Mouse (Mus musculus): Measurements from ENCODE around the gene Ddx39b. TPM values are rescaled to one million over a fixed set of nuclear protein-coding genes. Genes with fewer than 3 reads are reported as not detected.

Gene Ddx39b
- polyA plus RNA-seq, 1 experiment = 304 TPM

DNA sequence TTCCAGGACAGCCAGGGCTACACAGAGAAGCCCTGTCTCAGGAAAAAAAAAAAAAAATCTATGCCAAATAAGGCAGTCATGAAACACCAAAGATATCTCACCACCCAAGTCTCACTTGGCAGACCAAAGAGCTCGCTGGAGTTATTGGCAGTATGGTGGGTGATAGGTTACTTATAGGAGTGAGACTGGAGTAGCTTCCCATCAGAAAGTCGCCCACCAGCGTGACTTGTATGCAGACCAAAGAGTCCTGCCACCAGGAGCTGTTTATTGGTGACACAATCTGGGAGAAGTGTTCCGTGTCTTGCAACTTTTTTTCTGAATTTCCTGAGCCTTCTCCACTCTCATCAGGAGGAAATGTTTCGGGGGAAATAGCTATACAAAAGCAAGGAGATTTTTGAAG is 1.8 kb upstream of the Ddx39b start:
- TF ChIP-seq CTCF (IDR thresholded peaks at IDR 0.05; ENCODE audit: insufficient read depth, low read length) (no peak), POLR2A (IDR thresholded peaks at IDR 0.05; ENCODE audit: borderline replicate concordance, extremely low read depth, low read depth, low read length) (no peak)
- peaks cover 13% of the 10 kb centered on the region for H3K4me1 ChIP-seq (ENCODE audit: control insufficient read depth, insufficient read depth, low read length)
- WGBS = 71% methylated on average over 5 of the region's 5 CpGs
- no peak for DNase-seq
- H3K4me3 ChIP-seq (replicated peaks; ENCODE audit: extremely low read depth, low read depth, low read length) = no peak overlapping the region

GRCm38 (mm10) chr17:35240384-35241304 is 902 bp upstream of the Ddx39b start:
- WGBS = 21% methylated on average over 12 of the region's 12 CpGs
- no peak for TF ChIP-seq POLR2A (IDR thresholded peaks at IDR 0.05; ENCODE audit: borderline replicate concordance, extremely low read depth, low read depth, low read length)
- TF ChIP-seq CTCF (IDR thresholded peaks at IDR 0.05; ENCODE audit: insufficient read depth, low read length) = no peak
- peaks cover 13% of the 10 kb centered on the region for H3K4me1 ChIP-seq (ENCODE audit: control insufficient read depth, insufficient read depth, low read length)
- peak overlapping the region; percentile 48 for H3K4me3 ChIP-seq (replicated peaks; ENCODE audit: extremely low read depth, low read depth, low read length)
- no peak for DNase-seq

DNA sequence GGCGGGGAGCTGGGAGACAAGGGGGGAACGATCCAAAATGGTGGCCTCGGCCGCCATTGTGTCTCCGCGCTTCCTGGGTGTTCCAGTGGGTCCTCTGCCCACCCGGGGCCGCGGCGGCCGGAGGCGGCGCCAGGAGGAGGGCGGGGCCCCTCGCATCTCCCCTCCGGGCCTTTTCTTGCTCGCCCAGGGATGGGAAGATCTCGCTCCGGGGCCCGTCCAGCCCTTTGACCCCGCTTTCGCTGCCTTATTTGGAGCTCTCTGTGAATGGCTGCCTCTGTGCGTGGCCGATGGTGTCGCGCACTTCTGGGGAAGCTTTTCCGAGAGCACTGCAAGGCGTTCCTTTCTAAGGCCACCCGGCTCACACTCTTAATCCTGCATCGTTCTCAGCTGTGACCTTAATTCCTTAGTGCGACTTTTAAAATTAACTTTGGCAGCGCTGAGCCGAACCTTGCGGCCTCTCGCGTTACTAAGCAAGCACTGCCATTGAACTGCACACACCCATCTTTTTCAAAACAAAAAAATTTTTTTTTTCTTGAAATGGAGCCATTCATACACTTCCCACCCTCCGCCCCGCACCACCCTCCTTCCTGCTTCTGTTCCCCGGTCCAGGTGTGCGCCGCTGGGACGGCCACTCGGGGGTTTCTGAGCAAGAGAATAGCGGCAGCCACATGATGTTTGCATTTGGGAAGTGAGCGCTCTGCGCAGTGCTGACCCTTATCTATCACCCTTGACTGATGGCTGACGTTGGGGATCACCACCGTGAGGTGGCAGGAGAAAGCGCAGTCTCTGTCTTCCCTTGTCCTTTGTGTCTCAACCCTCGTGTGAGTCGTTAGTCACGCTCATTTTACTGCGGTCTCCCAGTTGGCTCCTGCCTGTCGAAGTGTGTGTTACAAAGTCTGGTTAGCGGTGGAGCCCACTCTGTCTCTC is 732 bp downstream of the Ddx39b start:
- H3K4me3 ChIP-seq (replicated peaks; ENCODE audit: extremely low read depth, low read depth, low read length) = peak overlapping the region; percentile 77
- under 1% methylated on average over 55 of the region's 55 CpGs for WGBS
- TF ChIP-seq POLR2A (IDR thresholded peaks at IDR 0.05; ENCODE audit: borderline replicate concordance, extremely low read depth, low read depth, low read length) = peak; percentile 46; the same call in 1 of the 2 replicates
- 0 out of 2 replicates have a peak, but pooled peaks have one; percentile 14 for TF ChIP-seq CTCF (IDR thresholded peaks at IDR 0.05; ENCODE audit: insufficient read depth, low read length)
- peaks cover 13% of the 10 kb centered on the region for H3K4me1 ChIP-seq (ENCODE audit: control insufficient read depth, insufficient read depth, low read length)
- DNase-seq = no peak

- WGBS = 2% methylated on average over 16 of the region's 16 CpGs
- Histone ChIP-seq H3K4me1 (ENCODE audit: control insufficient read depth, insufficient read depth, low read length) (peaks cover 13% of the 10 kb centered on the region), H3K4me3 (replicated peaks; ENCODE audit: extremely low read depth, low read depth, low read length) (peak overlapping the region; percentile 77)
- DNase-seq = no peak
- TF ChIP-seq CTCF (IDR thresholded peaks at IDR 0.05; ENCODE audit: insufficient read depth, low read length) (no peak), POLR2A (IDR thresholded peaks at IDR 0.05; ENCODE audit: borderline replicate concordance, extremely low read depth, low read depth, low read length) (no peak)
These were observed 1.5 kb downstream of the Ddx39b start for GRCm38 (mm10) chr17:35243086-35243485.

GRCm38 (mm10) chr17:35244999-35245398 is 3.5 kb downstream of the Ddx39b start:
- no peak for DNase-seq
- 56% methylated on average over 2 of the region's 2 CpGs for WGBS
- Histone ChIP-seq H3K4me1 (ENCODE audit: control insufficient read depth, insufficient read depth, low read length) (peaks cover 13% of the 10 kb centered on the region), H3K4me3 (replicated peaks; ENCODE audit: extremely low read depth, low read depth, low read length) (no peak overlapping the region)
- TF ChIP-seq CTCF (IDR thresholded peaks at IDR 0.05; ENCODE audit: insufficient read depth, low read length) (no peak), POLR2A (IDR thresholded peaks at IDR 0.05; ENCODE audit: borderline replicate concordance, extremely low read depth, low read depth, low read length) (no peak)

GRCm38 (mm10) chr17:35245731-35246623 is 4.4 kb downstream of the Ddx39b start:
- WGBS = 69% methylated on average over 15 of the region's 15 CpGs
- peak; percentile 13; the same call in 1 of the 2 replicates for TF ChIP-seq CTCF (IDR thresholded peaks at IDR 0.05; ENCODE audit: insufficient read depth, low read length)
- no peak for TF ChIP-seq POLR2A (IDR thresholded peaks at IDR 0.05; ENCODE audit: borderline replicate concordance, extremely low read depth, low read depth, low read length)
- DNase-seq = no peak
- H3K4me3 ChIP-seq (replicated peaks; ENCODE audit: extremely low read depth, low read depth, low read length) = no peak overlapping the region
- peaks cover 13% of the 10 kb centered on the region for H3K4me1 ChIP-seq (ENCODE audit: control insufficient read depth, insufficient read depth, low read length)

- 70% methylated on average over 7 of the region's 7 CpGs for WGBS
- TF ChIP-seq POLR2A (IDR thresholded peaks at IDR 0.05; ENCODE audit: borderline replicate concordance, extremely low read depth, low read depth, low read length) (no peak), CTCF (IDR thresholded peaks at IDR 0.05; ENCODE audit: insufficient read depth, low read length) (no peak)
- DNase-seq = no peak
- Histone ChIP-seq H3K4me1 (ENCODE audit: control insufficient read depth, insufficient read depth, low read length) (peaks cover 13% of the 10 kb centered on the region), H3K4me3 (replicated peaks; ENCODE audit: extremely low read depth, low read depth, low read length) (no peak overlapping the region)
These were observed 5.6 kb downstream of the Ddx39b start for GRCm38 (mm10) chr17:35247144-35247543.

GRCm38 (mm10) chr17:35248986-35249385 is 7.4 kb downstream of the Ddx39b start:
- H3K4me3 ChIP-seq (replicated peaks; ENCODE audit: extremely low read depth, low read depth, low read length) = no peak overlapping the region
- no peak for DNase-seq
- peaks cover 4% of the 10 kb centered on the region; the same call in 1 of the 2 replicates for H3K4me1 ChIP-seq (ENCODE audit: control insufficient read depth, insufficient read depth, low read length)
- WGBS = 78% methylated on average over 14 of the region's 14 CpGs
- no peak for TF ChIP-seq POLR2A (IDR thresholded peaks at IDR 0.05; ENCODE audit: borderline replicate concordance, extremely low read depth, low read depth, low read length)
- no peak for TF ChIP-seq CTCF (IDR thresholded peaks at IDR 0.05; ENCODE audit: insufficient read depth, low read length)
